Mouse (Mus musculus): ENCODE results near the gene Tmem245.

Tmem245 gene

GRCm38 (mm10) chr4:56926971-56927370 lies 20.3 kb downstream of the Tmem245 start:
- 85% methylated on average over 4 of the region's 4 CpGs for WGBS

GRCm38 (mm10) chr4:56922229-56922628 lies 25.0 kb downstream of the Tmem245 start:
- 96% methylated on average over 11 of the region's 11 CpGs for WGBS

- WGBS: 77% methylated on average over 15 of the region's 15 CpGs
Observed at GRCm38 (mm10) chr4:56915732-56916325, 31.4 kb downstream of the Tmem245 start.

- 90% methylated on average over 1 of the region's 1 CpGs for WGBS
Observed at GRCm38 (mm10) chr4:56914761-56915160, 32.5 kb downstream of the Tmem245 start.

- WGBS: 93% methylated on average over 6 of the region's 6 CpGs
Observed at GRCm38 (mm10) chr4:56914338-56914737, 32.9 kb downstream of the Tmem245 start.

GRCm38 (mm10) chr4:56912382-56913001 lies 34.7 kb downstream of the Tmem245 start:
- WGBS: 93% methylated on average over 7 of the region's 7 CpGs

GRCm38 (mm10) chr4:56909568-56909967 lies 37.7 kb downstream of the Tmem245 start:
- WGBS: 62% methylated on average over 3 of the region's 3 CpGs

GRCm38 (mm10) chr4:56907671-56908070 lies 39.6 kb downstream of the Tmem245 start:
- 85% methylated on average over 5 of the region's 5 CpGs for WGBS

- WGBS: 95% methylated on average over 3 of the region's 3 CpGs
Observed at GRCm38 (mm10) chr4:56906926-56907325, 40.3 kb downstream of the Tmem245 start.

- WGBS: 89% methylated on average over 5 of the region's 5 CpGs
Observed at GRCm38 (mm10) chr4:56905507-56905906, 41.7 kb downstream of the Tmem245 start.

GRCm38 (mm10) chr4:56901671-56902070 lies 45.6 kb downstream of the Tmem245 start:
- 88% methylated on average over 2 of the region's 2 CpGs for WGBS

GRCm38 (mm10) chr4:56899216-56899615 lies 48.0 kb downstream of the Tmem245 start:
- WGBS: 94% methylated on average over 8 of the region's 8 CpGs

GRCm38 (mm10) chr4:56897511-56897910 lies 49.7 kb downstream of the Tmem245 start:
- 83% methylated on average over 3 of the region's 3 CpGs for WGBS

- WGBS: 91% methylated on average over 3 of the region's 3 CpGs
Observed at GRCm38 (mm10) chr4:56894196-56894595, 53.0 kb downstream of the Tmem245 start.

GRCm38 (mm10) chr4:56892501-56893115 lies 54.6 kb downstream of the Tmem245 start:
- WGBS: 89% methylated on average over 6 of the region's 6 CpGs

- 48% methylated on average over 5 of the region's 5 CpGs for WGBS
Observed at GRCm38 (mm10) chr4:56888483-56888882, 58.8 kb downstream of the Tmem245 start.

GRCm38 (mm10) chr4:56886286-56886979 lies 60.8 kb downstream of the Tmem245 start:
- WGBS: 93% methylated on average over 6 of the region's 6 CpGs

- 75% methylated on average over 11 of the region's 11 CpGs for WGBS
Observed at GRCm38 (mm10) chr4:56880036-56880703, 67.1 kb downstream of the Tmem245 start.

- WGBS: 88% methylated on average over 7 of the region's 7 CpGs
Observed at GRCm38 (mm10) chr4:56878971-56879370, 68.3 kb downstream of the Tmem245 start.

- 98% methylated on average over 11 of the region's 11 CpGs for WGBS
Observed at GRCm38 (mm10) chr4:56870541-56870940, 76.7 kb downstream of the Tmem245 start.

- 82% methylated on average over 5 of the region's 5 CpGs for WGBS
Observed at GRCm38 (mm10) chr4:56867761-56868160, 79.5 kb downstream of the Tmem245 start.

GRCm38 (mm10) chr4:56865971-56866370 lies 81.3 kb downstream of the Tmem245 start:
- 23% methylated on average over 4 of the region's 4 CpGs for WGBS
